Mouse (Mus musculus): ENCODE measurements around the gene Fam122c. TPM values are rescaled to one million over a fixed set of nuclear protein-coding genes. Genes with fewer than 3 reads are reported as not detected.

Fam122c gene
- total RNA-seq, 2 experiments from 2014 or later: not detected

GRCm38 (mm10) chrX:53369534-53370365, 96.5 kb downstream of the Fam122c start:
- peak; percentile 11 to 35 for DNase-seq
- intact Hi-C loops (cut with DNase I): loop anchor here (10.0 kb wide), 2 partner anchors 375 to 455 kb away; partner anchors contain the start of gene Phf6

GRCm38 (mm10) chrX:53370366-53370740, 97.1 kb downstream of the Fam122c start, which contains the start of gene Mospd1:
Gene Mospd1, minus strand, starts transcription at chrX:53370502.
- intact Hi-C loops (cut with DNase I): no loop called here
- peak; percentile 82 to 88 for DNase-seq

Other genes with a start within 250 kb of the Fam122c start
- not detected for gene Plac1, start 33.3 kb upstream of the Fam122c start, total RNA-seq (2021)
- gene Fam122b, start 3.6 kb upstream of the Fam122c start, total RNA-seq (2021): 1 to 10 TPM; 2.5 to 3.5 TPM
- 10 to 100 TPM; 45.2 to 48.3 TPM for gene Mospd1, start 97.1 kb downstream of the Fam122c start, total RNA-seq (2021)
- gene Etd, start 161.5 kb downstream of the Fam122c start, total RNA-seq (2021): not detected

All from heart, postnatal 36 days (tissue).